Mouse (Mus musculus) MEL (cell line): ENCODE measurements at regions not wholly inside any gene's neighbourhood (a gene's known extent, or its start where the extent isn't known, plus 50 kb on each side); places are given as distances from the start of the nearest gene placed in this dataset.
A peak's percentile ranks its signal among the peaks of the same experiment; 100 is the strongest.

ENCODE experiments used
- DNase-seq: peaks from one replicate; pipeline ENCODE4 v3.0.0; 2011; ENCODE audit warnings: low read depth, low spot score
- H3K27ac ChIP-seq: 2 replicates; pipeline ENCODE4 v1.5.1; 2012; ENCODE audit warnings: low read depth, mild to moderate bottlenecking, control low read depth, low read length, moderate library complexity; ENCODE audit not compliant: control insufficient read depth
- H3K27me3 ChIP-seq, 2 experiments: fragments of 150-350 bp in 1 of 2; sonication (generic) in 1 of 2; 2 replicates each; pipeline ENCODE4 v1.6.1; 2012; ENCODE audit warnings: low read length in 2 of 2, mild to moderate bottlenecking in 2 of 2, improper control_type of control experiment in 1 of 2, moderate library complexity in 1 of 2; ENCODE audit not compliant: insufficient read depth in 2 of 2, control insufficient read depth in 1 of 2
- H3K36me3 ChIP-seq, 2 experiments: 2 replicates each; pipeline ENCODE4 v1.6.1; 2012 to 2014; ENCODE audit warnings: low read length in 2 of 2, improper control_type of control experiment in 1 of 2, inconsistent platforms in 1 of 2, mild to moderate bottlenecking in 1 of 2; ENCODE audit not compliant: insufficient read depth in 2 of 2, control insufficient read depth in 1 of 2
- H3K4me1 ChIP-seq, 2 experiments: fragments of 150-350 bp in 1 of 2; sonication (generic) in 1 of 2; 2 replicates each; pipeline ENCODE4 v1.6.1; 2012; ENCODE audit warnings: low read length in 2 of 2, improper control_type of control experiment in 1 of 2, mild to moderate bottlenecking in 1 of 2; ENCODE audit not compliant: insufficient read depth in 2 of 2, control insufficient read depth in 1 of 2
- H3K4me3 ChIP-seq, 2 experiments: fragments of 150-350 bp in 1 of 2; sonication (generic) in 1 of 2; 2 replicates each; pipeline ENCODE4 v1.5.1; 2012; ENCODE audit warnings: low read depth in 2 of 2, low read length in 2 of 2, mild to moderate bottlenecking in 2 of 2, moderate library complexity in 2 of 2, control low read depth in 1 of 2, improper control_type of control experiment in 1 of 2; ENCODE audit not compliant: control insufficient read depth in 1 of 2, insufficient read depth in 1 of 2
- H3K79me2 ChIP-seq: 2 replicates; pipeline ENCODE4 v1.6.1; 2012; ENCODE audit warnings: mild to moderate bottlenecking, low read length, moderate library complexity; ENCODE audit not compliant: control insufficient read depth, poor library complexity, insufficient read depth
- H3K9ac ChIP-seq: 2 replicates; pipeline ENCODE4 v1.6.1; 2012; ENCODE audit warnings: low read depth, mild to moderate bottlenecking, control low read depth, low read length, moderate library complexity; ENCODE audit not compliant: control insufficient read depth, poor library complexity, severe bottlenecking
- H3K9me3 ChIP-seq: fragments of 150-350 bp; sonication (generic); replicated peaks from 2 replicates; pipeline ENCODE4 v1.6.1; 2012; ENCODE audit warnings: mild to moderate bottlenecking, low read length, improper control_type of control experiment, moderate library complexity; ENCODE audit not compliant: insufficient read depth
- BHLHE40 ChIP-seq: IDR thresholded peaks from 2 replicates; pipeline ENCODE4 v1.6.1; 2012; ENCODE audit warnings: low read depth, mild to moderate bottlenecking, inconsistent platforms, low read length, improper control_type of control experiment, borderline replicate concordance
- CHD2 ChIP-seq: IDR thresholded peaks from 2 replicates; pipeline ENCODE4 v1.6.1; 2011; ENCODE audit warnings: low read length, improper control_type of control experiment
- CTCF ChIP-seq, 3 experiments: IDR thresholded peaks in 2 of 3; conservative IDR thresholded peaks in 1 of 3; 2 replicates each; pipeline ENCODE4 v1.5.1; 2011 to 2012; ENCODE audit warnings: low read length in 3 of 3, low read depth in 2 of 3, mild to moderate bottlenecking in 2 of 3, improper control_type of control experiment in 1 of 3, inconsistent platforms in 1 of 3, mixed read lengths in 1 of 3, moderate library complexity in 1 of 3; ENCODE audit not compliant: control insufficient read depth in 1 of 3, insufficient read depth in 1 of 3, poor library complexity in 1 of 3, severe bottlenecking in 1 of 3
- ELF1 ChIP-seq: IDR thresholded peaks from 2 replicates; pipeline ENCODE4 v1.6.1; 2014; ENCODE audit warnings: low read depth, mild to moderate bottlenecking, inconsistent platforms, low read length, improper control_type of control experiment, moderate library complexity
- EP300 ChIP-seq, 2 experiments: IDR thresholded peaks; 2 replicates each; pipeline ENCODE4 v1.6.1; 2011; ENCODE audit warnings: improper control_type of control experiment in 2 of 2, low read length in 2 of 2, low read depth in 1 of 2, mild to moderate bottlenecking in 1 of 2
- GABPA ChIP-seq: IDR thresholded peaks from 2 replicates; pipeline ENCODE4 v1.6.1; 2012; ENCODE audit warnings: low read depth, mild to moderate bottlenecking, inconsistent platforms, low read length, improper control_type of control experiment, moderate library complexity
- GATA1 ChIP-seq: IDR thresholded peaks from 2 replicates; pipeline ENCODE4 v1.6.1; 2011; ENCODE audit warnings: low read depth, low read length, improper control_type of control experiment
- KAT2A ChIP-seq: conservative IDR thresholded peaks from 2 replicates; pipeline ENCODE4 v1.6.1; 2012; ENCODE audit warnings: low read depth, low read length, improper control_type of control experiment, inconsistent platforms
- MAFK ChIP-seq: IDR thresholded peaks from 2 replicates; pipeline ENCODE4 v1.6.1; 2011; ENCODE audit warnings: low read depth, mild to moderate bottlenecking, low read length, improper control_type of control experiment, borderline replicate concordance
- MAX ChIP-seq: IDR thresholded peaks from 2 replicates; pipeline ENCODE4 v1.6.1; 2011; ENCODE audit warnings: low read length, improper control_type of control experiment
- MAZ ChIP-seq: IDR thresholded peaks from 2 replicates; pipeline ENCODE4 v1.6.1; 2012; ENCODE audit warnings: low read depth, mild to moderate bottlenecking, inconsistent platforms, low read length, improper control_type of control experiment
- MXI1 ChIP-seq: IDR thresholded peaks from 2 replicates; pipeline ENCODE4 v1.6.1; 2011; ENCODE audit warnings: mild to moderate bottlenecking, low read depth, low read length, improper control_type of control experiment
- MYB ChIP-seq: IDR thresholded peaks from 2 replicates; pipeline ENCODE4 v1.6.1; 2011; ENCODE audit warnings: mild to moderate bottlenecking, low read depth, low read length, improper control_type of control experiment
- NELFE ChIP-seq: IDR thresholded peaks from 2 replicates; pipeline ENCODE4 v1.6.1; 2011; ENCODE audit warnings: low read depth, low read length, improper control_type of control experiment
- POLR2A ChIP-seq, 2 experiments: IDR thresholded peaks; 2 replicates each; pipeline ENCODE4 v1.6.1; 2011 to 2012; ENCODE audit warnings: low read length in 2 of 2, mild to moderate bottlenecking in 2 of 2, control low read depth in 1 of 2, improper control_type of control experiment in 1 of 2, low read depth in 1 of 2, moderate library complexity in 1 of 2; ENCODE audit not compliant: control insufficient read depth in 1 of 2, insufficient read depth in 1 of 2, poor library complexity in 1 of 2
- POLR2AphosphoS2 ChIP-seq: IDR thresholded peaks from 2 replicates; pipeline ENCODE4 v1.6.1; 2011; ENCODE audit warnings: low read length, improper control_type of control experiment
- RAD21 ChIP-seq: IDR thresholded peaks from 2 replicates; pipeline ENCODE4 v1.6.1; 2011; ENCODE audit warnings: mild to moderate bottlenecking, low read depth, low read length, improper control_type of control experiment
- RCOR1 ChIP-seq: IDR thresholded peaks from 2 replicates; pipeline ENCODE4 v1.6.1; 2012; ENCODE audit warnings: low read depth, mild to moderate bottlenecking, inconsistent platforms, low read length, improper control_type of control experiment
- SIN3A ChIP-seq: IDR thresholded peaks from 2 replicates; pipeline ENCODE4 v1.6.1; 2012; ENCODE audit warnings: low read length, improper control_type of control experiment, inconsistent platforms
- SMC3 ChIP-seq: IDR thresholded peaks from 2 replicates; pipeline ENCODE4 v1.6.1; 2011; ENCODE audit warnings: low read depth, low read length, improper control_type of control experiment
- TAL1 ChIP-seq: IDR thresholded peaks from 2 replicates; pipeline ENCODE4 v1.6.1; 2012; ENCODE audit warnings: mild to moderate bottlenecking, inconsistent platforms, low read length, moderate library complexity, mixed read lengths
- TBP ChIP-seq: IDR thresholded peaks from 2 replicates; pipeline ENCODE4 v1.8.0; 2011; ENCODE audit warnings: low read depth, low read length, improper control_type of control experiment
- USF1 ChIP-seq: IDR thresholded peaks from 2 replicates; pipeline ENCODE4 v1.6.1; 2014; ENCODE audit warnings: low read depth, mild to moderate bottlenecking, inconsistent platforms, low read length, improper control_type of control experiment, moderate library complexity
- USF2 ChIP-seq, 2 experiments: IDR thresholded peaks; 2 replicates each; pipeline ENCODE4 v1.6.1; 2011 to 2012; ENCODE audit warnings: improper control_type of control experiment in 2 of 2, low read length in 2 of 2, borderline replicate concordance in 1 of 2, inconsistent platforms in 1 of 2, low read depth in 1 of 2, mild to moderate bottlenecking in 1 of 2; ENCODE audit not compliant: insufficient read depth in 1 of 2
- ZC3H11A ChIP-seq: IDR thresholded peaks from 2 replicates; pipeline ENCODE4 v1.6.1; 2012; ENCODE audit warnings: low read depth, mild to moderate bottlenecking, inconsistent platforms, low read length, improper control_type of control experiment
- ZKSCAN1 ChIP-seq: IDR thresholded peaks from 2 replicates; pipeline ENCODE4 v1.6.1; 2012; ENCODE audit warnings: low read depth, mild to moderate bottlenecking, inconsistent platforms, low read length, improper control_type of control experiment, moderate library complexity
- ZMIZ1 ChIP-seq: IDR thresholded peaks from 2 replicates; pipeline ENCODE4 v1.6.1; 2012; ENCODE audit warnings: low read depth, mild to moderate bottlenecking, inconsistent platforms, low read length, improper control_type of control experiment, moderate library complexity
- ZNF384 ChIP-seq: IDR thresholded peaks from 2 replicates; pipeline ENCODE4 v1.6.1; 2012; ENCODE audit warnings: low read depth, mild to moderate bottlenecking, inconsistent platforms, low read length, improper control_type of control experiment

GRCm38 (mm10) chr4:89500232-89500631, 179.0 kb upstream of the Dmrta1 start (continued):
- TF ChIP-seq MAZ: peak; percentile 92
- TF ChIP-seq ZNF384: peak; percentile 82
- TF ChIP-seq RCOR1: peak; percentile 76
- TF ChIP-seq POLR2A (IDR thresholded peaks at IDR 0.05; ENCODE audit: control insufficient read depth in 1 of 2, insufficient read depth in 1 of 2, low read depth in 1 of 2, low read length in 2 of 2, poor library complexity in 1 of 2): no peak
- peak; percentile 36; the same call in 1 of the 2 replicates for TF ChIP-seq ELF1
- peak; percentile 91 to 94 for TF ChIP-seq EP300 (IDR thresholded peaks at IDR 0.05; ENCODE audit: low read depth in 1 of 2, low read length in 2 of 2)
- no peak for TF ChIP-seq GABPA
- TF ChIP-seq MAFK: peak; percentile 42; the same call in 1 of the 2 replicates
- TF ChIP-seq KAT2A: no peak
- peak; percentile 18; the same call in 1 of the 2 replicates for TF ChIP-seq BHLHE40
- TF ChIP-seq POLR2AphosphoS2: no peak

DNA sequence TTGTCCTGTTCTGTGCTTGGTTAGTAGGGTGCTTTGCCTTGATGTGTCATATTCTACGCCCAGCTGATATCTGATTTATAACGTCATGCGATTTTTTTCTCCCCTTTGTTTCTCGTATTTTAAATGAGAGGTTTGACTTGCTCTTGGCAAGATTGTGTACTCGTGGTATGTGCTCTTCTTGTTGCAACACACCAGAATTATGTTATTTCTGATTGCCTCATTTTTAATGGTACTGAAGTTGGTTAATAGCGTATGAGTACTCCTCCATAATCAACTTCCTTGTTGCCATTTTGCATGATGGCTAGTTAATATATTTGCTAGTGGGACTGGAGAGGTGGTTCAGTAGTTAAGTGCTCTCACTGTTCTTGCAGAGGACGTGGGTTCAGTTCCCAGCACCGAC, 180.1 kb upstream of the Cdkn2b start:
- Histone ChIP-seq H3K9ac (no peak overlapping the region), H3K79me2 (no peaks in the 10 kb centered on the region), H3K27ac (no peak overlapping the region), H3K9me3 (no peaks in the 10 kb centered on the region), H3K36me3 (peaks cover 0 to 24% of the 10 kb centered on the region in 2 experiments; a peak in 2 of 4 replicates), H3K4me3 (no peak overlapping the region), H3K27me3 (no peaks in the 10 kb centered on the region), H3K4me1 (peaks cover 5 to 8% of the 10 kb centered on the region in 2 experiments)
- TF ChIP-seq TAL1: no peak
- no peak for TF ChIP-seq CHD2
- no peak for TF ChIP-seq ZMIZ1
- no peak for TF ChIP-seq GATA1
- no peak for TF ChIP-seq RAD21
- TF ChIP-seq ZC3H11A: no peak
- no peak for TF ChIP-seq ZNF384
- no peak for DNase-seq

DNA sequence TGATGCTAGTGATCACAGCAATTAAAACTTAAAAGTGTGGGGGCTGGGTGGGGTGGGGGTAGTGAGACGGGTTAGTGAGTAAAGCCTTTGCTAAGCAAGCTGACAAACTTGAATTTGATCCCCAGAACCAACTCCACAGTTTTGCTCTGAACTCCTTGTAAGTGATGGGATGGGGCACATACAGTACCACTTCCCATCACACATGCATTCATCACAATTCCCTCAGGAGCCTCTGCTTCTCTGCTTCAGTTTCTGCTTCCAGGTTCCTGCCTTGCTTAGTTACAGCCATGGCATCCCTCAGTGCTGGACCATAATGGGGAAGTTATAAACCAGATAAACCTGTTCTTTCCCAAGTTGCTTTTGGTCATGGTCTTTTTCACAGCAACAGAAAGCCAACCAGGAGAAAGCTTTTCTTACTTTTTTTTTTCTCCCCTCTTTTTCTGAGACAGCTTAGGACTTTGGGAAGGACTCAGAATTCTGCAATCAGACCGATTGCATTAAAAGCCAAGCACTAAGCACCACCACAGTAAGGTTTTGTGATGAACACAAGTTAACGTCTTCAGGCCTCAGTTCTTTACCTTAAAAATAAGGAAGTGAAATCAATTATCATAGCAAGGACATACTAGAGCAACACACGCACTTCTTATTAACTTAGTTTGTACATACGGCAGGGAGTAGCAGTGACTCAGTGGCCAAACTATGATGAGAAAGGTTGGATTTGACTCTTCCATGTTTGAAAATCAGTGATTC, 176.8 kb upstream of the Cdkn2b start:
- Histone ChIP-seq H3K4me1 (peaks cover 12 to 23% of the 10 kb centered on the region in 2 experiments), H3K36me3 (peaks cover 0 to 39% of the 10 kb centered on the region in 2 experiments; a peak in 2 of 4 replicates), H3K4me3 (peak overlapping the region; percentile 13 to 15; a peak in 3 of 4 replicates), H3K27me3 (no peaks in the 10 kb centered on the region), H3K9me3 (no peaks in the 10 kb centered on the region), H3K9ac (peak overlapping the region; percentile 51), H3K27ac (peak overlapping the region; percentile 95), H3K79me2 (no peaks in the 10 kb centered on the region)
- peak; percentile 83 for DNase-seq
- TF ChIP-seq ZKSCAN1 (no peak), CTCF (IDR thresholded peaks at IDR 0.05 in 2 of 3, conservative IDR thresholded peaks at IDR 0.05 in 1 of 3; ENCODE audit: control insufficient read depth in 1 of 3, insufficient read depth in 1 of 3, low read depth in 2 of 3, low read length in 3 of 3, poor library complexity in 1 of 3, severe bottlenecking in 1 of 3) (no peak), MAFK (no peak), MXI1 (no peak; the same call in 1 of the 2 replicates), GATA1 (no peak), KAT2A (no peak), CHD2 (no peak), TBP (peak; percentile 82), MYB (no peak), ZC3H11A (no peak; the same call in 1 of the 2 replicates), ZMIZ1 (peak; percentile 17; the same call in 1 of the 2 replicates), SIN3A (peak; percentile 43), MAX (no peak), SMC3 (no peak), RAD21 (no peak), RCOR1 (no peak; the same call in none of the 2 replicates), USF2 (IDR thresholded peaks at IDR 0.05; ENCODE audit: borderline replicate concordance in 1 of 2, insufficient read depth in 1 of 2, low read depth in 1 of 2, low read length in 2 of 2) (no peak), TAL1 (no peak), NELFE (peak; percentile 27; the same call in 1 of the 2 replicates), ZNF384 (peak; percentile 62), USF1 (no peak)
